Mouse (Mus musculus): ENCODE results near the gene Bco1. TPM values are rescaled to one million over a fixed set of nuclear protein-coding genes. Genes with fewer than 3 reads are reported as not detected.

Gene Bco1
- total and polyA plus RNA-seq, 3 experiments, result 0.06 TPM; not detected in 2

DNA sequence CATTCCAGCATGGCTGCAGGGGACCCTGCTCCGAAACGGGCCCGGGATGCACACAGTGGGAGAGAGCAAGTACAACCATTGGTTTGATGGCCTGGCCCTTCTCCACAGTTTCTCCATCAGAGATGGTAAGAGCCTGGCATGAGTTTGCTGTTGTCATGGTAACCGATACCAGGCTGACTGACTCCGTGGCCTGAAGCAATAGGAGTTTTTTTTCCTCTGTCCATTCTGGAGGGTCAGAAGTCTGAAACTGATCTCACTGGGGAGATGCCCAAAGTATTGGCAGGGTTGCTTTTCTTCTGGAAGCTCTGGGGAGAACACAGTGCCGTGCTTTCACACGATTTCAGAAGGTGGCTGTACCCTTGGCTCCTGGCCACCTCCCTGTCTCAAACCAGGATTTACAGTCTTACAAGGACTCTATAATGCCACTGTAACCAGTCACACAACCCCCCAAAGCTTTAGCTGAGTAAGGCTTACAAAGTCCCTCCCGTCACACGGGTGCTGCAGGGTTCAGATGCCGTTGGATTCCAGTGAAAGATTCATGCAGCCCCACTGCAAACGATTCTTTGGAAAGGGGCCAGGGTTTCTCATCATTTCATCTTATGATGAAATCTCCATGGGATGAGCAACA, 2.0 kb downstream of the Bco1 start:
- no peak overlapping the region for H3K9ac ChIP-seq (ENCODE audit: low read depth, low read length)
- H3K27me3 ChIP-seq (ENCODE audit: control insufficient read depth, insufficient read depth, low read length), result no peaks in the 10 kb centered on the region
- TF ChIP-seq EP300 (IDR thresholded peaks at IDR 0.05; ENCODE audit: insufficient read depth, low read depth, low read length) (no peak), CTCF (IDR thresholded peaks at IDR 0.05) (no peak), POLR2A (IDR thresholded peaks at IDR 0.05; ENCODE audit: insufficient read depth, low read depth, low read length) (no peak)
- H3K4me3 ChIP-seq, result no peak overlapping the region
- H3K27ac ChIP-seq, result no peak overlapping the region
- WGBS, result 55% methylated on average over 11 of the region's 11 CpGs
- no peaks in the 10 kb centered on the region for H3K79me2 ChIP-seq (replicated peaks; ENCODE audit: control insufficient read depth, insufficient read depth, low read length)
- intact Hi-C loops (cut with DNase I), result no loop called here
- no peaks in the 10 kb centered on the region for H3K4me1 ChIP-seq (ENCODE audit: control insufficient read depth, insufficient read depth, low read length)
- no peak for DNase-seq
- H3K36me3 ChIP-seq (ENCODE audit: control insufficient read depth, insufficient read depth, low read length), result no peaks in the 10 kb centered on the region

DNA sequence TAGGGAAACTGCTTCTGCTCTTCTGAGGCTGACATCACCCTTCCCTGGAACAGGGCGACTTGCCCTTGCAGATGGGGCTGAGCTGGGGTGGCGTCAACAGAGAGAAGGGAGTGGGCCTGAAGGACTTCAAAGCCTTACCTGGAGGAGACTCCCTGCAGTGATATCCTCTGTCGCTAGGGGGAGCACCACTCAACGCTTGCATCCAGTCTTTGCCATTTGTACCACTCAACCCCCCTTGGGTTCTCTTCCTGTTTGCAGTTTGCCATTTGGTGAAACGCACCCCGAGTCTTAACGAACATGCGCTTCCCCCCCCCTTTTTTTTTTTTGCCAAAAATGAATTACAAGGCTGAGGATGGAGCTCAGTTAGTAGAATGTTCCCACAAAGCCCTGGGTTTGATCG, 11.9 kb downstream of the Bco1 start:
- 22% methylated on average over 9 of the region's 9 CpGs for WGBS
- peak; percentile 60 to 72 for DNase-seq
- Histone ChIP-seq H3K4me3 (no peak overlapping the region), H3K79me2 (replicated peaks; ENCODE audit: control insufficient read depth, insufficient read depth, low read length) (no peaks in the 10 kb centered on the region), H3K27me3 (ENCODE audit: control insufficient read depth, insufficient read depth, low read length) (no peaks in the 10 kb centered on the region), H3K9ac (ENCODE audit: low read depth, low read length) (no peak overlapping the region), H3K27ac (no peak overlapping the region), H3K4me1 (ENCODE audit: control insufficient read depth, insufficient read depth, low read length) (no peaks in the 10 kb centered on the region), H3K36me3 (ENCODE audit: control insufficient read depth, insufficient read depth, low read length) (no peaks in the 10 kb centered on the region)
- intact Hi-C loops (cut with DNase I), result loop anchor here (1.0 to 2.0 kb wide), 2 partner anchors 368 to 461 kb away; no protein-coding TSS in a partner anchor
- no peak for TF ChIP-seq POLR2A (IDR thresholded peaks at IDR 0.05; ENCODE audit: insufficient read depth, low read depth, low read length)
- peak; percentile 87 for TF ChIP-seq CTCF (IDR thresholded peaks at IDR 0.05)

DNA sequence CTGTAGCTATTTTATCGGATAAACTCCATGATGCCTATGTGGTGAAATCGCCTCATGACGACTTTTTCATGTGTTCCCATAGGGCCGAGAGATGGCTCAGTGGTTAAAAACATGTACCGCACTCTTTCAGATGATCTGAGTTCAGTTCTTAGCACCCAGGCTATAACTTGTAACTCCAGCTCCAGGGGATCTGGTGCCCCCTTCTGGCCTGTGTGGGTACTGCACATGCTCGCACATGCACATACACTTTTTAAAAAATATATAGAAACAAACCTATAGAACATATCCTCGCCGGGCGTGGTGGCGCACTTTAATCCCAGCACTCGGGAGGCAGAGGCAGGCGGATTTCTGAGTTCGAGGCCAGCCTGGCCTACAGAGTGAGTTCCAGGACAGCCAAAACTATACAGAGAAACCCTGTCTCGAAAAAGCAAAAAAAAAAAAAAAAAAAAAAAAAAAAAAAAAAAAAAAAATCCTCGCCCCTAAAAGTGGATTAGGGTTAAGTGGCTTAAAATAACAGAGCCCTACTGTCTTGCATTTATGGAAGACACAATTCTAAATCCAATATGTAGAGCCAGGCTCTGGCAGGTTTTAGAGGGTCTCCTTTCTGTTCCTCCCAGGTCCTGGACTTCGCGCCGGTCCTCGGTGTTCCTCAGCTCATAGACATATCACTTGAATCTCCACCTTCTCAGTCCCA, 13.5 kb downstream of the Bco1 start:
- intact Hi-C loops (cut with DNase I), result no loop called here
- Histone ChIP-seq H3K4me3 (no peak overlapping the region), H3K27ac (no peak overlapping the region), H3K9ac (ENCODE audit: low read depth, low read length) (no peak overlapping the region), H3K4me1 (ENCODE audit: control insufficient read depth, insufficient read depth, low read length) (no peaks in the 10 kb centered on the region), H3K79me2 (replicated peaks; ENCODE audit: control insufficient read depth, insufficient read depth, low read length) (no peaks in the 10 kb centered on the region), H3K27me3 (ENCODE audit: control insufficient read depth, insufficient read depth, low read length) (no peaks in the 10 kb centered on the region), H3K36me3 (ENCODE audit: control insufficient read depth, insufficient read depth, low read length) (no peaks in the 10 kb centered on the region)
- TF ChIP-seq EP300 (IDR thresholded peaks at IDR 0.05; ENCODE audit: insufficient read depth, low read depth, low read length) (no peak), CTCF (IDR thresholded peaks at IDR 0.05) (peak; percentile 62), POLR2A (IDR thresholded peaks at IDR 0.05; ENCODE audit: insufficient read depth, low read depth, low read length) (no peak)
- no peak for DNase-seq
- WGBS, result 90% methylated on average over 19 of the region's 19 CpGs

DNA sequence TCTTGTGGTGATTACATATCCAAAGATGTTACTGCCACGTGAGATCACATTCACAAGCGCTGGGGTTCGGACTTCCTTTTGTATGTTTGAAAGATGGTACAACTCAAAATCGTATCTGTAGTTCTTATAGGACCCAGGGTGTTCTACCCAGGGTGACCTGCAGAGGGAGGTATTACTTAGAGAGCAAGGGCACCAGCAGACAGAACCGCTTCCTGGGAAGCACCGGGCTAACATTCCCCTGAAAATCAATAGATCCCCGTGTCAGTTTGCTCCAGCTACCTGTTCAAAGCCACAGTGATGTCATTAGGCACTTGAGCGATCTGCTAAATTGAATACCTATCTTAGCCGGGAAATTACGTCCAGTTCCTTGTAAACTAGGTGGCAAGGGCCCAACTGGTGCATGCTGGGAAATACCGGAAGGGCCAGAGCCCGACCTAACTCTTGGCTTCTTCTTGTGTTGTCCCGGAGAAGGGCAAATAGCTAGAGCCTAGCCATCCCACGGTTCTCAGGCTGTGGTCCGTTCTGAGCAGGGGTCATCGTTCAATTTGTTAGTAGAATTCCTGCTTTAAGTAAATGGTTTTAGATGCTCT, 14.2 kb downstream of the Bco1 start:
- Histone ChIP-seq H3K4me1 (ENCODE audit: control insufficient read depth, insufficient read depth, low read length) (no peaks in the 10 kb centered on the region), H3K36me3 (ENCODE audit: control insufficient read depth, insufficient read depth, low read length) (no peaks in the 10 kb centered on the region), H3K27me3 (ENCODE audit: control insufficient read depth, insufficient read depth, low read length) (no peaks in the 10 kb centered on the region), H3K79me2 (replicated peaks; ENCODE audit: control insufficient read depth, insufficient read depth, low read length) (no peaks in the 10 kb centered on the region), H3K4me3 (peak overlapping the region; percentile 22; the same call in 1 of the 2 replicates), H3K9ac (ENCODE audit: low read depth, low read length) (no peak overlapping the region), H3K27ac (no peak overlapping the region)
- no peak for TF ChIP-seq EP300 (IDR thresholded peaks at IDR 0.05; ENCODE audit: insufficient read depth, low read depth, low read length)
- TF ChIP-seq CTCF (IDR thresholded peaks at IDR 0.05), result peak; percentile 81
- no peak for TF ChIP-seq POLR2A (IDR thresholded peaks at IDR 0.05; ENCODE audit: insufficient read depth, low read depth, low read length)
- DNase-seq, result peak; percentile 51 to 53
- intact Hi-C loops (cut with DNase I), result no loop called here
- 43% methylated on average over 16 of the region's 16 CpGs for WGBS

DNA sequence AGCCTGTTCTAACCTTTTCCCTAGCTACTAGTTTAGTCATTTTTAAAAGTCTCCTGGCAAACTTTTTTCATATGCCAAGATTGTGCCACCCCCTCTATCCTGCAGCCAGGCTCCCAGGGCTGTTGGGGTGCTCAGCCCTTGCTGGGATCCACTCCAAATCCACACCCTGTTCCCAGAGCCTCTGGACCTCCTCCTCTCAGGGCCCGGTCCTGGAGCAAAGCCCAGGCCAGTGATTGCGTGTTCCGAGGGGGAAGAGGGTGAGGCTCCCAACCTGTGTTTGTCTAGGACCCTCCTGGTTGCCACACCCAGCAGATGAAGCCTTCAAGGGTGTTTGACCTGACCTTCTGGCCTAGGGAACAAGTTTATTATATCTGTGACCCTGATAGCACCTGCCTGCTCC, 16.0 kb downstream of the Bco1 start:
- no peaks in the 10 kb centered on the region for H3K79me2 ChIP-seq (replicated peaks; ENCODE audit: control insufficient read depth, insufficient read depth, low read length)
- H3K4me3 ChIP-seq, result no peak overlapping the region
- no peaks in the 10 kb centered on the region for H3K4me1 ChIP-seq (ENCODE audit: control insufficient read depth, insufficient read depth, low read length)
- 20% methylated on average over 3 of the region's 3 CpGs for WGBS
- intact Hi-C loops (cut with DNase I), result no loop called here
- H3K9ac ChIP-seq (ENCODE audit: low read depth, low read length), result no peak overlapping the region
- no peak for TF ChIP-seq CTCF (IDR thresholded peaks at IDR 0.05)
- no peak for TF ChIP-seq POLR2A (IDR thresholded peaks at IDR 0.05; ENCODE audit: insufficient read depth, low read depth, low read length)
- no peak for TF ChIP-seq EP300 (IDR thresholded peaks at IDR 0.05; ENCODE audit: insufficient read depth, low read depth, low read length)
- no peak overlapping the region for H3K27ac ChIP-seq
- peak in 1 of 2 experiments; percentile 40 for DNase-seq
- H3K27me3 ChIP-seq (ENCODE audit: control insufficient read depth, insufficient read depth, low read length), result no peaks in the 10 kb centered on the region
- no peaks in the 10 kb centered on the region for H3K36me3 ChIP-seq (ENCODE audit: control insufficient read depth, insufficient read depth, low read length)

DNA sequence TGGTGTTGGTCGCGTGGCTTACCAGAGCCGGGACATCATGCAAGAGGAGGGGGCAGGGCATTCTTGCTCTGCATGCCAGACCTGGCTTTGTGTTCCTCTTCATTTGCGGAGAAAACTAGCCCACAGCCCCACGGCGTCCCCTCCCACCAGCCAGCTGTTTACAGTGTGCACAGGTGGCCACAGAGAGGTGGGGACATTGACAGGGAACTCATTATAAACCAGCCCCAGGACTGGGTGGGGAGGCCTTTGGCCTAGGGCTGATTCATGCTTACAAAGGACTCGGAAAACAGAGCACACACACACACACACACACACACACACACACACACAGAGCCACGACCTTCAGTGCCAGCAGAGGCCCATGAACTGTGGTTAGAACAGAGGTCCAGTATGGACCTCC, 16.6 kb downstream of the Bco1 start:
- TF ChIP-seq POLR2A (IDR thresholded peaks at IDR 0.05; ENCODE audit: insufficient read depth, low read depth, low read length) (no peak), EP300 (IDR thresholded peaks at IDR 0.05; ENCODE audit: insufficient read depth, low read depth, low read length) (no peak), CTCF (IDR thresholded peaks at IDR 0.05) (no peak)
- intact Hi-C loops (cut with DNase I), result no loop called here
- no peak overlapping the region for H3K9ac ChIP-seq (ENCODE audit: low read depth, low read length)
- H3K36me3 ChIP-seq (ENCODE audit: control insufficient read depth, insufficient read depth, low read length), result no peaks in the 10 kb centered on the region
- H3K27me3 ChIP-seq (ENCODE audit: control insufficient read depth, insufficient read depth, low read length), result no peaks in the 10 kb centered on the region
- no peaks in the 10 kb centered on the region for H3K4me1 ChIP-seq (ENCODE audit: control insufficient read depth, insufficient read depth, low read length)
- WGBS, result 75% methylated on average over 8 of the region's 8 CpGs
- H3K27ac ChIP-seq, result no peak overlapping the region
- no peaks in the 10 kb centered on the region for H3K79me2 ChIP-seq (replicated peaks; ENCODE audit: control insufficient read depth, insufficient read depth, low read length)
- no peak overlapping the region for H3K4me3 ChIP-seq
- no peak for DNase-seq

Measured in heart, adult 2 months (tissue).